Mouse (Mus musculus) midbrain, embryonic 12.5 days (tissue): ENCODE measurements around the gene Lekr1. TPM values are rescaled to one million over a fixed set of nuclear protein-coding genes. Genes with fewer than 3 reads are reported as not detected.
A peak's percentile ranks its signal among the peaks of the same experiment; 100 is the strongest.

Source experiments
- ATAC-seq: fragments of 200-750 bp; cut with Nextera tagmentation; 2 replicates; pipeline ENCODE4 v1.8.0; 2017; ENCODE audit warnings: low read depth, moderate TSS enrichment, moderate library complexity; ENCODE audit not compliant: low FRiP score
- H3K27ac ChIP-seq: fragments of 300-500 bp; sonication (generic); replicated peaks from 2 replicates; pipeline ENCODE4 v1.5.1; 2016; ENCODE audit warnings: mild to moderate bottlenecking
- H3K27me3 ChIP-seq: fragments of 300-500 bp; sonication (generic); 2 replicates; pipeline ENCODE4 v1.6.1; 2016; ENCODE audit warnings: mild to moderate bottlenecking
- H3K36me3 ChIP-seq: fragments of 300-500 bp; sonication (generic); 2 replicates; pipeline ENCODE4 v1.6.1; 2016
- H3K4me1 ChIP-seq: fragments of 300-500 bp; sonication (generic); 2 replicates; pipeline ENCODE4 v1.6.1; 2016
- H3K4me2 ChIP-seq: fragments of 300-500 bp; sonication (generic); replicated peaks from 2 replicates; pipeline ENCODE4 v1.6.1; 2016; ENCODE audit warnings: mild to moderate bottlenecking, moderate library complexity
- H3K4me3 ChIP-seq: fragments of 300-500 bp; sonication (generic); 2 replicates; pipeline ENCODE4 v1.5.1; 2016; ENCODE audit warnings: mild to moderate bottlenecking
- H3K9ac ChIP-seq: fragments of 300-500 bp; sonication (generic); replicated peaks from 2 replicates; pipeline ENCODE4 v1.6.1; 2016; ENCODE audit warnings: mild to moderate bottlenecking, moderate library complexity
- H3K9me3 ChIP-seq: fragments of 300-500 bp; sonication (generic); 2 replicates; pipeline ENCODE4 v1.6.1; 2016; ENCODE audit warnings: mild to moderate bottlenecking
- WGBS: fragments of 180-500 bp; shearing (Covaris S2); methylation state at CpG from one replicate; pipeline ENCODE4 v1.1.7; 2016; 5-methylcytosine and 5-hydroxymethylcytosine counted together
- polyA plus RNA-seq: library from polyadenylated mRNA; unstranded; fragments of >200 nt; fragmentation: Nextera tagmentation; extraction: Ambion mirVana; gene quantifications from 2 replicates; pipeline ENCODE4 v1.2.1, GENCODE M21; 2016

The Lekr1 gene
- polyA plus RNA-seq, 1 experiment from 2014 or later, result 6.7 TPM

DNA sequence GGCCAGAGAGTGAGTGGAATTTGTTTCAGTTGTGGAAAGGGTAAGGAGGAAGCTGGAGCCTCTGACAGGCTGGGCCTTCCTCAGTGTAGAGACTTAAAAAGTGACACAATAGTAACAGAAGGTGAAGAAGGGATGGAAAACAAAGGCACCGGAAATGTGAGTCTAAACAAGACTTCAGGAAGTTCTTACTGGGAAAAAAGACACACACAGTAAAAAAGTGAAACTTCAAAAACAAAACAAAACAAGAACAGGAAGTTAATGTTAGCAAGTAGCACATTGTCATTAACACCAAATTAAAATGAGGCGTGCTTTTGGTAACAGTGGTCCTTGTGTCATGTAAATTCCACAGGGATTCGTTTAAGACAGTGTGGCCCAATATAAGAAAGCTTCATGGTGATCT is 158.9 kb downstream of the Lekr1 start:
- WGBS, result 64% methylated on average over 3 of the region's 3 CpGs
- H3K36me3 ChIP-seq, result no peaks in the 10 kb centered on the region
- no peak for ATAC-seq
- H3K4me3 ChIP-seq, result no peak overlapping the region
- no peak overlapping the region for H3K4me2 ChIP-seq
- no peak overlapping the region for H3K27ac ChIP-seq
- H3K9ac ChIP-seq, result no peak overlapping the region
- H3K9me3 ChIP-seq, result no peaks in the 10 kb centered on the region
- peaks cover 6% of the 10 kb centered on the region for H3K4me1 ChIP-seq
- peaks cover 7% of the 10 kb centered on the region; the same call in 1 of the 2 replicates for H3K27me3 ChIP-seq

GRCm38 (mm10) chr3:65826716-65827115 is 160.7 kb downstream of the Lekr1 start:
- H3K27ac ChIP-seq, result no peak overlapping the region
- ATAC-seq, result no peak
- peaks cover 7% of the 10 kb centered on the region; the same call in 1 of the 2 replicates for H3K27me3 ChIP-seq
- peaks cover 10% of the 10 kb centered on the region for H3K4me1 ChIP-seq
- WGBS, result 79% methylated on average over 6 of the region's 6 CpGs
- no peaks in the 10 kb centered on the region for H3K36me3 ChIP-seq
- H3K4me3 ChIP-seq, result no peak overlapping the region
- no peak overlapping the region for H3K4me2 ChIP-seq
- no peaks in the 10 kb centered on the region for H3K9me3 ChIP-seq
- H3K9ac ChIP-seq, result no peak overlapping the region

- H3K9me3 ChIP-seq, result no peaks in the 10 kb centered on the region
- 87% methylated on average over 5 of the region's 5 CpGs for WGBS
- peaks cover 7% of the 10 kb centered on the region; the same call in 1 of the 2 replicates for H3K27me3 ChIP-seq
- no peaks in the 10 kb centered on the region for H3K36me3 ChIP-seq
- H3K4me1 ChIP-seq, result peaks cover 10% of the 10 kb centered on the region
- no peak overlapping the region for H3K4me3 ChIP-seq
- no peak for ATAC-seq
- no peak overlapping the region for H3K4me2 ChIP-seq
- no peak overlapping the region for H3K9ac ChIP-seq
- no peak overlapping the region for H3K27ac ChIP-seq
Observed at GRCm38 (mm10) chr3:65827400-65827799, 161.4 kb downstream of the Lekr1 start.

DNA sequence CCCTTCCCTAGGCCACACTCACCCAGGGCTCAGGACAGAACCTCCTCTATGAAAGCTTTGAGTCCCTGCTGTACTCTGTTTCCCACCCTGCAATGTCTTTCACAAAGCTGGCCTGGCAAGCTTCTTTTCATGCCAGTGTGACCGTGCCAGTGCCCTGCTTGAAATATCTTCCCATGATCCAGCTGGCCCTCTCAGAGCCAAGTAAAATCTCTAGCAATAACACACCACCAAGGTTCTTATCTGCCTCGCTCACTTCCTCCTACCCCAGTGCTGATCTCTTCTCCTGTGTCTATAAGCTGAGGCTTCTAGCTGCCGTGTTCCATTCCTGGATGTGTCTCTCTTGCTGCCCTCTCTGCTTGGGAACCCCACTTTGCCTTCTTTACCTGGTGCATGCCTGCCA is 162.0 kb downstream of the Lekr1 start:
- no peak overlapping the region for H3K4me3 ChIP-seq
- H3K27me3 ChIP-seq, result peaks cover 7% of the 10 kb centered on the region; the same call in 1 of the 2 replicates
- H3K9me3 ChIP-seq, result no peaks in the 10 kb centered on the region
- H3K36me3 ChIP-seq, result no peaks in the 10 kb centered on the region
- H3K9ac ChIP-seq, result no peak overlapping the region
- no peak overlapping the region for H3K27ac ChIP-seq
- H3K4me2 ChIP-seq, result no peak overlapping the region
- peaks cover 10% of the 10 kb centered on the region for H3K4me1 ChIP-seq
- WGBS, result 90% methylated on average over 3 of the region's 3 CpGs
- ATAC-seq, result no peak

GRCm38 (mm10) chr3:65829230-65829629 is 163.2 kb downstream of the Lekr1 start:
- no peaks in the 10 kb centered on the region for H3K9me3 ChIP-seq
- WGBS, result 11% methylated on average over 7 of the region's 7 CpGs
- no peak overlapping the region for H3K4me3 ChIP-seq
- peaks cover 7% of the 10 kb centered on the region; the same call in 1 of the 2 replicates for H3K27me3 ChIP-seq
- H3K4me2 ChIP-seq, result no peak overlapping the region
- H3K36me3 ChIP-seq, result no peaks in the 10 kb centered on the region
- H3K9ac ChIP-seq, result no peak overlapping the region
- H3K27ac ChIP-seq, result no peak overlapping the region; the same call in 1 of the 2 replicates
- H3K4me1 ChIP-seq, result peaks cover 10% of the 10 kb centered on the region
- peak; percentile 78 for ATAC-seq

GRCm38 (mm10) chr3:65829943-65830483 is 164.0 kb downstream of the Lekr1 start:
- Histone ChIP-seq H3K4me3 (no peak overlapping the region), H3K9ac (no peak overlapping the region), H3K9me3 (no peaks in the 10 kb centered on the region), H3K4me2 (no peak overlapping the region), H3K27me3 (peaks cover 7% of the 10 kb centered on the region; the same call in 1 of the 2 replicates), H3K27ac (no peak overlapping the region), H3K36me3 (no peaks in the 10 kb centered on the region), H3K4me1 (peaks cover 10% of the 10 kb centered on the region)
- ATAC-seq, result no peak
- WGBS, result 76% methylated on average over 7 of the region's 7 CpGs

- peaks cover 7% of the 10 kb centered on the region; the same call in 1 of the 2 replicates for H3K27me3 ChIP-seq
- H3K4me2 ChIP-seq, result no peak overlapping the region
- ATAC-seq, result no peak
- no peaks in the 10 kb centered on the region for H3K36me3 ChIP-seq
- H3K9ac ChIP-seq, result no peak overlapping the region
- no peak overlapping the region for H3K27ac ChIP-seq
- H3K4me1 ChIP-seq, result peaks cover 10% of the 10 kb centered on the region
- H3K4me3 ChIP-seq, result no peak overlapping the region
- H3K9me3 ChIP-seq, result no peaks in the 10 kb centered on the region
- 45% methylated on average over 16 of the region's 16 CpGs for WGBS
Observed at GRCm38 (mm10) chr3:65830801-65831200, 164.8 kb downstream of the Lekr1 start.

GRCm38 (mm10) chr3:65832398-65832797 is 166.4 kb downstream of the Lekr1 start:
- 61% methylated on average over 7 of the region's 7 CpGs for WGBS
- no peak overlapping the region for H3K4me2 ChIP-seq
- H3K4me1 ChIP-seq, result peaks cover 10% of the 10 kb centered on the region
- no peaks in the 10 kb centered on the region for H3K36me3 ChIP-seq
- H3K9me3 ChIP-seq, result no peaks in the 10 kb centered on the region
- no peak for ATAC-seq
- H3K9ac ChIP-seq, result no peak overlapping the region
- H3K27me3 ChIP-seq, result peaks cover 7% of the 10 kb centered on the region; the same call in 1 of the 2 replicates
- H3K27ac ChIP-seq, result no peak overlapping the region
- no peak overlapping the region for H3K4me3 ChIP-seq

DNA sequence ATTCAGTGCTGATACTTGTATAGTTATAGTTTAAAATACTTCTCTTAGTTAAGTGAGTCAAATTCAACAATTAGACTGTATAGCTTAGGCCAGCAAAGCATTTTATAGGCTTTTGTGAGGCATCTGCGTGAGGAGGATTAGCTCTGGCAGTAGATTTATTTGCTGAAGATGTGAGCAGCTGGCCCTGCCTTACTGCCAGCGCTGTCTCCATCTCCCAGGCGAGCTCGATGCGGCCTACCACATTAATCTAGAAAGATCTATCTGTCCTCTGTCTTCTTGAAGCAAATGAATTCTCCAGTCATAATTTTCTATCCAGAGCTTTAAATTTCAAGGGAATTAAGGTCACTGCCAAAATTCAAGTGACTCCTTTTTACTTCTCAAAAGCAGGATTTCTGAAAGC is 170.4 kb downstream of the Lekr1 start:
- WGBS, result 62% methylated on average over 5 of the region's 5 CpGs
- no peak overlapping the region for H3K4me3 ChIP-seq
- H3K27me3 ChIP-seq, result no peaks in the 10 kb centered on the region; the same call in 1 of the 2 replicates
- H3K27ac ChIP-seq, result no peak overlapping the region
- H3K36me3 ChIP-seq, result no peaks in the 10 kb centered on the region
- no peak overlapping the region for H3K9ac ChIP-seq
- ATAC-seq, result no peak
- no peaks in the 10 kb centered on the region for H3K9me3 ChIP-seq
- no peak overlapping the region for H3K4me2 ChIP-seq
- H3K4me1 ChIP-seq, result no peaks in the 10 kb centered on the region

GRCm38 (mm10) chr3:65839664-65840063 is 173.6 kb downstream of the Lekr1 start:
- H3K9ac ChIP-seq, result no peak overlapping the region
- no peak overlapping the region for H3K27ac ChIP-seq
- H3K4me1 ChIP-seq, result no peaks in the 10 kb centered on the region
- no peaks in the 10 kb centered on the region for H3K36me3 ChIP-seq
- H3K4me2 ChIP-seq, result no peak overlapping the region
- H3K4me3 ChIP-seq, result no peak overlapping the region
- ATAC-seq, result no peak
- H3K9me3 ChIP-seq, result no peaks in the 10 kb centered on the region
- H3K27me3 ChIP-seq, result no peaks in the 10 kb centered on the region

DNA sequence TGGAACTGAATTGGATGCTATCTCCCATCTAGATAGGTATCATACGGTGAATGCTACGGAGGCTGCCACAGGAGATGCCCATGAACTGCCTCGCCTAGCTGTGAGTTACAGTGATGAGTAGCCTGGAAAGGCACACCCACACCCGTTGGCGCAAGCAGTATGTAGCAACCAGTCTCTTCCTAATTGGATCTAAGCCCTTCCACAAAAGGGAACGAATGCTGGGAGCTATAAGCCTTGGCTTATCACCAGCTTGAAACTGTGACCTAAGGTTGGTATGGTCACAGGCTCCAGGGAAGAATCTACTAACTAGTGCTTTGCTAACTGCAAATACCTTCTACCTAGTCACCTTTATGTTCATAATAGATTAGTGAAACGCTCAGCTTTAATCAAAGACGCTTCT is 175.1 kb downstream of the Lekr1 start:
- no peak for ATAC-seq
- no peaks in the 10 kb centered on the region for H3K36me3 ChIP-seq
- no peak overlapping the region for H3K9ac ChIP-seq
- no peak overlapping the region for H3K4me2 ChIP-seq
- H3K4me3 ChIP-seq, result no peak overlapping the region
- no peaks in the 10 kb centered on the region for H3K4me1 ChIP-seq
- WGBS, result 82% methylated on average over 8 of the region's 8 CpGs
- no peak overlapping the region for H3K27ac ChIP-seq
- H3K9me3 ChIP-seq, result no peaks in the 10 kb centered on the region
- no peaks in the 10 kb centered on the region for H3K27me3 ChIP-seq

GRCm38 (mm10) chr3:65842515-65843184 is 176.6 kb downstream of the Lekr1 start:
- WGBS, result 87% methylated on average over 5 of the region's 5 CpGs

More at GRCm38 (mm10) chr3:65842515-65843184, 176.6 kb downstream of the Lekr1 start:
- Histone ChIP-seq H3K27me3 (no peaks in the 10 kb centered on the region), H3K9me3 (no peaks in the 10 kb centered on the region), H3K4me2 (no peak overlapping the region), H3K27ac (no peak overlapping the region), H3K36me3 (no peaks in the 10 kb centered on the region), H3K4me3 (no peak overlapping the region), H3K9ac (no peak overlapping the region), H3K4me1 (no peaks in the 10 kb centered on the region)
- ATAC-seq, result no peak
